Mouse (Mus musculus): ENCODE measurements at regions not wholly inside any gene's neighbourhood (a gene's known extent, or its start where the extent isn't known, plus 50 kb on each side); places are given as distances from the start of the nearest gene placed in this dataset.

DNA sequence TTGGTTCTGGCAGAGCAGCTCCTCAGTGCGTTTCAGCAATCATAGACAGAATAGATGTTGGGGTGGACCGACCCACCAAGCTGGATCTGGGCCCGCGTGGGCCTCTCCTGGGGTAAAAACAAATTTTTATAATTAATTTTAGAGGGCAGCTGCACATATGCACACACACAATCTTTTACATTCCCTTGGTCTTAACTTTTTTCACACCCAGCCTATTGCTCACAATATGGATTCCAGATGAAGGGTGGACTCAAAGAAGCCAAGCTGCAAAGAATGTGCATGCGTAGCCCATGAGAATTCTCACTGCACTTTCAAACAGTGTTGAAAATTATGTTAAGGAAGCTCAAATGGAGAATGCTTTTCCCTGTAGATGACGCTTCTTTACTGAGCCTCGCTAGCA lies 83.3 kb downstream of the Rbm43 start:
- no peak for TF ChIP-seq GATA4 (IDR thresholded peaks at IDR 0.05; ENCODE audit: insufficient replicate concordance, low read length)

- no peak for TF ChIP-seq GATA4 (IDR thresholded peaks at IDR 0.05; ENCODE audit: insufficient replicate concordance, low read length)
These were observed 77.7 kb downstream of the Rbm43 start for GRCm38 (mm10) chr2:51857226-51857625.

DNA sequence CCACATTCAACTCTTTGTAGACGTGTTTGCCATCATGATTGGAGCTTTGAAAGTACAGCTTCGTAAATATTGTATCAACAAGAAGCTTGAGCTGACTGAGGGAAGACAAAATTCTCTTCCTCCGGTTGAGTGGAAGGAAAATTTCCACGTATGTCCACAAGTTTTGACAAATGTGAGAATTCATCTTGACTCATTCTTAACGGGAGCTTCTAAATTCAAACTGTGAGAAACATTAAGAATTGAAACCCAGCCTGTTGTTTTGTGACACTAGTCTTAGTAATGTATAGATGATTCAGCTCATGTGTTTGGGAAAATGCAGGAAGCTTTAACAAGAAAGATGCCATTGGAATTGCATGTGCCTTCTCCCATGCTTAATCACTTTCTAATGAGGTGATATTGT lies 68.9 kb downstream of the Rbm43 start:
- no peak for TF ChIP-seq GATA4 (IDR thresholded peaks at IDR 0.05; ENCODE audit: insufficient replicate concordance, low read length)

DNA sequence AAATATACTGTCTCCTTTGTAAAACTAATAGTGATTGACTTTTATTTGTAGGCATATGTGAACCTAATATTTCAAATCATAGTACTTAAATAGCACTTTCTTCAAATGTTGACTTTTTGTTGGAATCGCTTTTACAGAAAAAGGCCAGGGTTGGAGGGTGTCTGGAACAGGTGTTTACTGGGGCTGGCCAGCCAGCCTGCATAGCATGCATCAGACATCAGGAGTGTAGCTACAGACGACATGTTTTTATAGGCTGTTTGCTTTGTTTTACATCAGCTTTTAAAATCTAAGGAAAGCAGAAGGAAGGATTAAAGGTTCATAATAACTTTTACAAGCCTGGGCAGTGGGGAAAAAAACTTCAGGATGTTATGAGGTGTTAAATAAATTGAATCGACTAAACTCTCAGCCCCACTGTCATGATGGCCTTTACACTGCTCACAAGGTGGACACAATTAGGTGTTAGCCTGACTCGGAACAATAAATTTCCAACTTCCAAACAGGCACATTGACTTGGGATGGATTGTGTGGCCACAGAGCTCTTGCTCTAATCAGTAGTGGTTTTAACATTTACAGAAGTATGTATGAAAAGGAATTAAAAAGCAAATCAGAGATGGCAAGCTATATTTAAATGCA lies 66.0 kb downstream of the Rbm43 start:
- TF ChIP-seq GATA4 (IDR thresholded peaks at IDR 0.05; ENCODE audit: insufficient replicate concordance, low read length): no peak

- no peak for TF ChIP-seq GATA4 (IDR thresholded peaks at IDR 0.05; ENCODE audit: insufficient replicate concordance, low read length)
These were observed 63.4 kb downstream of the Rbm43 start for GRCm38 (mm10) chr2:51871571-51871970.
